In genomic region chr11:70539877-70540587, GRCm38 (mm10) we compare ENCODE assay signal across 8 mouse cellular contexts. TPM values are rescaled to one million over a fixed set of nuclear protein-coding genes. Genes with fewer than 3 reads are reported as not detected.
A peak's percentile ranks its signal among the peaks of the same experiment; 100 is the strongest.
DNase-seq lines count a peak whose midpoint lies in the region; ATAC-seq and TF ChIP-seq lines count a peak whose summit lies in the region.

Gene Pld2 (plus strand): TSS chr11:70540064.

- H3ac ChIP-seq in myocyte (ENCODE audit: control insufficient read depth, insufficient read length), result peak within 1 kb of the TSS; percentile 3

- H3K27me3 ChIP-seq in heart, embryonic 11.5 days (ENCODE audit: control insufficient read depth, insufficient read depth, low read length), result no peaks in the 10 kb centered on the region; the same call in 1 of the 2 replicates
- H3K27me3 ChIP-seq in kidney, embryonic 16.5 days (ENCODE audit: insufficient read depth, low read length), result no peaks in the 10 kb centered on the region
- H3K27me3 ChIP-seq in liver, embryonic 11.5 days (replicated peaks; ENCODE audit: control insufficient read depth, insufficient read depth, low read length), result peaks cover 32% of the 10 kb centered on the region
- H3K27me3 ChIP-seq in myocyte (ENCODE audit: control insufficient read depth, insufficient read depth, insufficient read length), result no peaks in the 10 kb centered on the region

- peak; percentile 61 for TF ChIP-seq POLR2A in embryonic fibroblast, embryonic 13.5 days (IDR thresholded peaks at IDR 0.05; ENCODE audit: low read depth, low read length)
- TF ChIP-seq POLR2A in myocyte (IDR thresholded peaks at IDR 0.05; ENCODE audit: insufficient read length, low read depth), result peak; percentile 46

- no peaks in the 10 kb centered on the region for H3K36me3 ChIP-seq in heart, embryonic 11.5 days (ENCODE audit: control insufficient read depth, insufficient read depth, low read length)
- no peaks in the 10 kb centered on the region for H3K36me3 ChIP-seq in kidney, embryonic 16.5 days (ENCODE audit: insufficient read depth, low read length)
- no peaks in the 10 kb centered on the region for H3K36me3 ChIP-seq in liver, embryonic 11.5 days (ENCODE audit: control insufficient read depth, insufficient read depth, low read length)
- H3K36me3 ChIP-seq in myocyte (ENCODE audit: control insufficient read depth, insufficient read depth), result no peaks in the 10 kb centered on the region

- TF ChIP-seq CTCF in embryonic fibroblast, embryonic 13.5 days (IDR thresholded peaks at IDR 0.05; ENCODE audit: borderline replicate concordance, insufficient read depth, low read length), result peak; percentile 61; the same call in 1 of the 2 replicates

- peak within 1 kb of the TSS; percentile 52 for H3K4me3 ChIP-seq in embryonic fibroblast, embryonic 13.5 days (ENCODE audit: insufficient read depth, low read length)
- peak within 1 kb of the TSS; percentile 66 for H3K4me3 ChIP-seq in heart, embryonic 11.5 days (ENCODE audit: low read depth, low read length)
- H3K4me3 ChIP-seq in kidney, embryonic 16.5 days (ENCODE audit: low read length), result peak within 1 kb of the TSS; percentile 67
- H3K4me3 ChIP-seq in liver, embryonic 11.5 days (ENCODE audit: low read depth, low read length), result peak within 1 kb of the TSS; percentile 58
- peak within 1 kb of the TSS; percentile 32 for H3K4me3 ChIP-seq in myocyte

- peak; percentile 75 for DNase-seq in 416B (ENCODE audit: low read depth)
- peak; percentile 83 for DNase-seq in adrenal gland, adult 8-10 months
- DNase-seq in liver, embryonic 11.5 days (ENCODE audit: low spot score), result peak; percentile 91
- DNase-seq in spleen, postnatal 4 days (ENCODE audit: low spot score in 2 of 2), result peak; percentile 76 to 88

- under 1% methylated on average over 64 of the region's 65 CpGs for WGBS in heart, embryonic 11.5 days (ENCODE audit: insufficient replicate concordance)
- 0% methylated on average over 65 of the region's 65 CpGs for WGBS in kidney, embryonic 16.5 days
- under 1% methylated on average over 63 of the region's 65 CpGs for WGBS in liver, embryonic 11.5 days

- H3K9ac ChIP-seq in heart, embryonic 11.5 days (ENCODE audit: low read depth, low read length), result peak within 1 kb of the TSS; percentile 82
- peak within 1 kb of the TSS; percentile 82 for H3K9ac ChIP-seq in kidney, embryonic 16.5 days (replicated peaks; ENCODE audit: low read length)
- peak within 1 kb of the TSS; percentile 48 for H3K9ac ChIP-seq in liver, embryonic 11.5 days (ENCODE audit: low read depth, low read length)

- H3K79me2 ChIP-seq in myocyte (ENCODE audit: control insufficient read depth, insufficient read depth), result no peaks in the 10 kb centered on the region

- H3K9me3 ChIP-seq in heart, embryonic 11.5 days (replicated peaks; ENCODE audit: control insufficient read depth, low read length), result no peaks in the 10 kb centered on the region
- H3K9me3 ChIP-seq in kidney, embryonic 16.5 days (ENCODE audit: low read length), result no peaks in the 10 kb centered on the region
- no peaks in the 10 kb centered on the region for H3K9me3 ChIP-seq in liver, embryonic 11.5 days (ENCODE audit: control insufficient read depth, low read length)

- ATAC-seq in heart, embryonic 11.5 days (replicated peaks; ENCODE audit: insufficient number of reproducible peaks, low FRiP score, low TSS enrichment), result peak; percentile 91
- peak; percentile 98 for ATAC-seq in kidney, embryonic 16.5 days (ENCODE audit: low FRiP score, low TSS enrichment)
- ATAC-seq in liver, embryonic 11.5 days (replicated peaks; ENCODE audit: low FRiP score), result peak; percentile 90

- 0 out of 2 replicates have a peak, but pooled peaks cover 5% of the 10 kb centered on the region for H3K4me1 ChIP-seq in embryonic fibroblast, embryonic 13.5 days (ENCODE audit: control insufficient read depth, insufficient read depth, low read length)
- H3K4me1 ChIP-seq in heart, embryonic 11.5 days (ENCODE audit: control insufficient read depth, insufficient read depth, low read length), result peaks cover 5% of the 10 kb centered on the region
- peaks cover 4% of the 10 kb centered on the region; the same call in 1 of the 2 replicates for H3K4me1 ChIP-seq in kidney, embryonic 16.5 days (ENCODE audit: insufficient read depth, low read length)
- H3K4me1 ChIP-seq in liver, embryonic 11.5 days (replicated peaks; ENCODE audit: control insufficient read depth, insufficient read depth, low read length), result peaks cover 4% of the 10 kb centered on the region

- H3K4me2 ChIP-seq in heart, embryonic 11.5 days, result peak within 1 kb of the TSS; percentile 78
- peak within 1 kb of the TSS; percentile 84 for H3K4me2 ChIP-seq in kidney, embryonic 16.5 days (replicated peaks; ENCODE audit: low read depth, low read length)
- peak within 1 kb of the TSS; percentile 88 for H3K4me2 ChIP-seq in liver, embryonic 11.5 days
- peak within 1 kb of the TSS; percentile 70 for H3K4me2 ChIP-seq in myocyte (ENCODE audit: low read depth)

- H3K27ac ChIP-seq in embryonic fibroblast, embryonic 13.5 days (ENCODE audit: insufficient read depth, low read length), result peak within 1 kb of the TSS; percentile 47; the same call in 1 of the 2 replicates
- H3K27ac ChIP-seq in heart, embryonic 11.5 days (ENCODE audit: low read depth, low read length), result 0 out of 2 replicates have a peak within 1 kb of the TSS, but pooled peaks have one; percentile 36
- H3K27ac ChIP-seq in kidney, embryonic 16.5 days (ENCODE audit: low read length), result peak within 1 kb of the TSS; percentile 43; the same call in 1 of the 2 replicates
- H3K27ac ChIP-seq in liver, embryonic 11.5 days (ENCODE audit: low read depth, low read length), result no peak within 1 kb of the TSS

TF ChIP-seq in myocyte, 11 proteins besides CTCF, POLR2A, EP300 and RAD21:
- TF ChIP-seq MYOG (IDR thresholded peaks at IDR 0.05; ENCODE audit: control insufficient read depth in 1 of 3, insufficient read depth in 1 of 3, insufficient read length in 2 of 3, low read depth in 2 of 3) (peak in 2 of 3 experiments; percentile 72 to 82), CEBPB (IDR thresholded peaks at IDR 0.05; ENCODE audit: insufficient read depth, poor library complexity, severe bottlenecking) (no peak), SRF (IDR thresholded peaks at IDR 0.05; ENCODE audit: control insufficient read depth, insufficient read length, low read depth) (no peak), TCF12 (IDR thresholded peaks at IDR 0.05; ENCODE audit: insufficient read depth, poor library complexity, severe bottlenecking) (no peak), TCF3 (IDR thresholded peaks at IDR 0.05; ENCODE audit: insufficient read length, low read depth) (no peak), REST (IDR thresholded peaks at IDR 0.05; ENCODE audit: insufficient read depth, insufficient read length) (no peak), E2F4 (IDR thresholded peaks at IDR 0.05; ENCODE audit: insufficient read depth) (no peak), POLR2AphosphoS2 (IDR thresholded peaks at IDR 0.05; ENCODE audit: insufficient read length, low read depth) (peak; percentile 34), MYOD1 (IDR thresholded peaks at IDR 0.05; ENCODE audit: control insufficient read depth in 1 of 3, insufficient read length in 2 of 3, low read depth in 2 of 3) (peak in 2 of 3 experiments; percentile 73 to 83)

RNA-seq across cellular contexts. Expression of gene Pld2, which starts in this region (rescaled TPM):
- total RNA-seq in adrenal gland, adult 8-10 months (2022), result 10 to 100 TPM in 2 of 4 experiments, 1 to 10 TPM in 2; 7.8 to 15.0 (median 11.2) TPM
- 19.7 and 23.3 TPM in 2 replicates for polyA plus RNA-seq in embryonic fibroblast, embryonic 13.5 days (2011; ENCODE audit: insufficient read length, low read depth, missing spikeins)
- polyA plus RNA-seq in heart, embryonic 11.5 days (2014; fragmentation: Nextera tagmentation; extraction: Ambion mirVana), result 7.4 and 8.6 TPM in 2 replicates
- 8.5 and 8.8 TPM in 2 replicates for polyA plus RNA-seq in kidney, embryonic 16.5 days (2015; fragmentation: Nextera tagmentation; extraction: Ambion mirVana)
- 2.7 and 3.4 TPM in 2 replicates for polyA plus RNA-seq in liver, embryonic 11.5 days (2014; fragmentation: Nextera tagmentation; extraction: Ambion mirVana)
- polyA plus RNA-seq in myocyte (2012; fragmentation: generic; extraction: Trizol), result 10.2 TPM
